Mouse (Mus musculus): ENCODE results near the gene Zfp692. TPM values are rescaled to one million over a fixed set of nuclear protein-coding genes. Genes with fewer than 3 reads are reported as not detected.

Gene Zfp692
- polyA plus RNA-seq, 1 experiment from 2014 or later = 13.1 TPM

GRCm38 (mm10) chr11:58275756-58276155 lies 31.1 kb upstream of the Zfp692 start:
- Histone ChIP-seq H3K9ac (ENCODE audit: low read length) (no peak overlapping the region), H3K27ac (ENCODE audit: low read depth, low read length) (no peak overlapping the region), H3K27me3 (replicated peaks; ENCODE audit: control insufficient read depth, insufficient read depth, low read length) (no peaks in the 10 kb centered on the region), H3K36me3 (ENCODE audit: control insufficient read depth, insufficient read depth, low read length) (no peaks in the 10 kb centered on the region), H3K4me3 (ENCODE audit: low read depth, low read length) (no peak overlapping the region), H3K4me1 (ENCODE audit: control insufficient read depth, insufficient read depth, low read length) (no peaks in the 10 kb centered on the region), H3K4me2 (ENCODE audit: low read length) (no peak overlapping the region), H3K9me3 (replicated peaks; ENCODE audit: control insufficient read depth, low read length) (no peaks in the 10 kb centered on the region)
- DNase-seq (ENCODE audit: low spot score) = no peak
- 89% methylated on average over 4 of the region's 4 CpGs for WGBS
- ATAC-seq = no peak

GRCm38 (mm10) chr11:58281970-58282496 lies 24.8 kb upstream of the Zfp692 start:
- DNase-seq (ENCODE audit: low spot score) = no peak
- WGBS = 89% methylated on average over 13 of the region's 13 CpGs
- H3K4me1 ChIP-seq (ENCODE audit: control insufficient read depth, insufficient read depth, low read length) = no peaks in the 10 kb centered on the region
- no peak overlapping the region for H3K4me3 ChIP-seq (ENCODE audit: low read depth, low read length)
- no peaks in the 10 kb centered on the region for H3K27me3 ChIP-seq (replicated peaks; ENCODE audit: control insufficient read depth, insufficient read depth, low read length)
- H3K4me2 ChIP-seq (ENCODE audit: low read length) = no peak overlapping the region
- no peak overlapping the region for H3K27ac ChIP-seq (ENCODE audit: low read depth, low read length)
- H3K9me3 ChIP-seq (replicated peaks; ENCODE audit: control insufficient read depth, low read length) = no peaks in the 10 kb centered on the region
- H3K9ac ChIP-seq (ENCODE audit: low read length) = no peak overlapping the region
- H3K36me3 ChIP-seq (ENCODE audit: control insufficient read depth, insufficient read depth, low read length) = no peaks in the 10 kb centered on the region
- ATAC-seq = no peak

DNA sequence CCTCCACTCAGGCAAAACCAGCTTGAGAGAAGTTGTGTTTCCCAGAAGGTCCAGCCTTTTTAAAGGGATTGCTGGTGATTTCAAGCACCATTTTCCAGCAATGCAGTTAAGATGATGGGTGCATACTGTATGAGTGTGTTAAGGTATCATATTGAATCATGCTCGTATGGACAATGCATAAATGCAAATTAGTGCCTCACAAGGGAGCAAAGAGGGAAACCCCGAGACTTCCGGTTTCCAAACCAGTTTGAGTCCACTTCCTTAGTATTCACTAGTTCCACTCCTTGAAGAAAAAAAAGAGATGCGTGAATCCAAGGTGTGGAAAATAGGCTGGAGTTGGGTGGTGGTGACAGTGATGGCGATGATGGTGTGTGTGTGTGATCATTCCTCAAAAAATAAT lies 24.4 kb upstream of the Zfp692 start:
- DNase-seq (ENCODE audit: low spot score) (no peak), ATAC-seq (no peak)
- Histone ChIP-seq H3K9me3 (replicated peaks; ENCODE audit: control insufficient read depth, low read length) (no peaks in the 10 kb centered on the region), H3K9ac (ENCODE audit: low read length) (no peak overlapping the region), H3K36me3 (ENCODE audit: control insufficient read depth, insufficient read depth, low read length) (no peaks in the 10 kb centered on the region), H3K27ac (ENCODE audit: low read depth, low read length) (no peak overlapping the region), H3K4me1 (ENCODE audit: control insufficient read depth, insufficient read depth, low read length) (no peaks in the 10 kb centered on the region), H3K4me3 (ENCODE audit: low read depth, low read length) (no peak overlapping the region), H3K27me3 (replicated peaks; ENCODE audit: control insufficient read depth, insufficient read depth, low read length) (no peaks in the 10 kb centered on the region), H3K4me2 (ENCODE audit: low read length) (no peak overlapping the region)
- 91% methylated on average over 5 of the region's 5 CpGs for WGBS

DNA sequence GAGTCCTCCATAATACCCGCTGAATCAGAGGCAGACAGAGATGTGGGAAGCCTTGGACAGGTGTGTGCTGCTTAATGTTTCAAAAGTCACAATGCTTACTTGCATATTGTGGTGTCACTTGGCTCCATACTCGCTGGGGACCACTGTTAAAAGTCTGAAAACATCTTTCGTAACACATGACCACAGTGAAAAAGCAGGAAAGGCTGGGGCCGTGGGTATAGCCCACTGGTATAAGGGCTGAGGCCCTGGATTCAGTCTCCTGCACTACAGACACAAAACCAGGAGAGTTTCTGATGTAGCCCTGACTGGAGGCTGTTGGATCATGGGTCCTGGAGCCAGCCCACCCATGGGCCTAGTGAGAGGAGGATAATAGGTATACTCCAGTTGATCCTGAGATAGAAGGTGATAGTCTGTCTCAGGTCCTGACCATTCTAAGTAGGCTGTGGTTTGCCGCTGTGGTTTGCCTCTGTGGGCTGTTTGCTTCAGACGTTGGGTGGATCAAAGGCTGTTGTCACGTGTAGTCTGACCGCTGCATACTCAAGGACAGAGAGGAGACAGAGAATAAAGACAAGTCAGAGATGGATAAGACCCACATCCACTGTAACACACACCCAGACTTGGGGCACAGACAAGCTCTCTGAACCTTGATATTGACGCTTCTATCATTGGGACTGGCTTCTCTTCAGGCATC lies 16.7 kb upstream of the Zfp692 start:
- no peak overlapping the region for H3K27ac ChIP-seq (ENCODE audit: low read depth, low read length)
- H3K4me2 ChIP-seq (ENCODE audit: low read length) = no peak overlapping the region
- H3K4me1 ChIP-seq (ENCODE audit: control insufficient read depth, insufficient read depth, low read length) = no peaks in the 10 kb centered on the region
- no peaks in the 10 kb centered on the region for H3K27me3 ChIP-seq (replicated peaks; ENCODE audit: control insufficient read depth, insufficient read depth, low read length)
- WGBS = 77% methylated on average over 9 of the region's 9 CpGs
- no peaks in the 10 kb centered on the region for H3K9me3 ChIP-seq (replicated peaks; ENCODE audit: control insufficient read depth, low read length)
- H3K4me3 ChIP-seq (ENCODE audit: low read depth, low read length) = no peak overlapping the region
- DNase-seq (ENCODE audit: low spot score) (no peak), ATAC-seq (no peak)
- H3K36me3 ChIP-seq (ENCODE audit: control insufficient read depth, insufficient read depth, low read length) = no peaks in the 10 kb centered on the region
- H3K9ac ChIP-seq (ENCODE audit: low read length) = no peak overlapping the region

DNA sequence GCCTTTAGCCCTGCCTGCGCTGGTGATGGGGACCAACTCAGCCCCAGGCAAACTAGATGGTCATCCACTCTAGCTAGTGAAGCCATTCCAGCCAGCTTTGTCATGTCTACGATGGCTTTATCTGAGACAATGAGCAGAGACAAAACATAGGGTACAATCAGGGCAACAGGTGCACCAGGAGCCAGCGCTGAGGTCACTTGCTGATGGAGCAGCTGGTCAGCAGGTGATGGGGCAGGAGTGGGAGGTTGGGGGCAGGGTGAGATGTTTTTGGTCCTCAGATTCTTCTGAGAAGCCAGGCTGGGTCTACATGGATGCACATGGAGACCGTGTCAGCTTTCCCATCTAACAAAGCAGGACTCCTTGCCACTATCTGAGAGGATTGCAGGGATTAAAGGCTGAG lies 16.1 kb upstream of the Zfp692 start:
- DNase-seq (ENCODE audit: low spot score) = no peak

DNA sequence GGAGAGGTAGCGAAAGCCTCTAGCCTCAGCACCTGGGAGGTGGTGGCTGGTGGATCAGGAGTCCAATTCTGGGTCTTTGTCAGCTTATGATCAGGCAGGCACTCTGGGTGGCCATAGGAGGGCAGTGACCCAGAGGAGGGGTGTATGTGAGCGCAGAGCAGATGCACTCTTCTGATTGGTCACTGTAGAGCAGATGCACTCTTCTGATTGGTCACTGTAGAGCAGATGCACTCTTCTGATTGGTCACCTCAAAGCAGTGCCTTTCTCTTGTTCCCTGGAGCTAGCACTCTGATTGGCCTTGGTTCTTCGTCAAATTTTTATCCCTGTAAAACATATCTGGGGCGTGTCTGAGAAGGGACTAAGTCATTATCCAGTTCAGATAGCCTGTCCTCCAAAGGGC lies 14.1 kb upstream of the Zfp692 start:
- no peak overlapping the region for H3K4me2 ChIP-seq (ENCODE audit: low read length)
- WGBS = 63% methylated on average over 4 of the region's 4 CpGs
- no peaks in the 10 kb centered on the region for H3K27me3 ChIP-seq (replicated peaks; ENCODE audit: control insufficient read depth, insufficient read depth, low read length)
- H3K9ac ChIP-seq (ENCODE audit: low read length) = no peak overlapping the region
- no peaks in the 10 kb centered on the region for H3K9me3 ChIP-seq (replicated peaks; ENCODE audit: control insufficient read depth, low read length)
- H3K4me1 ChIP-seq (ENCODE audit: control insufficient read depth, insufficient read depth, low read length) = no peaks in the 10 kb centered on the region
- ATAC-seq (no peak), DNase-seq (ENCODE audit: low spot score) (no peak)
- H3K4me3 ChIP-seq (ENCODE audit: low read depth, low read length) = no peak overlapping the region
- H3K27ac ChIP-seq (ENCODE audit: low read depth, low read length) = no peak overlapping the region
- no peaks in the 10 kb centered on the region for H3K36me3 ChIP-seq (ENCODE audit: control insufficient read depth, insufficient read depth, low read length)

More for the DNA sequence above, 16.1 kb upstream of the Zfp692 start:
- Histone ChIP-seq H3K9ac (ENCODE audit: low read length) (no peak overlapping the region), H3K36me3 (ENCODE audit: control insufficient read depth, insufficient read depth, low read length) (no peaks in the 10 kb centered on the region), H3K27me3 (replicated peaks; ENCODE audit: control insufficient read depth, insufficient read depth, low read length) (no peaks in the 10 kb centered on the region), H3K4me3 (ENCODE audit: low read depth, low read length) (no peak overlapping the region), H3K9me3 (replicated peaks; ENCODE audit: control insufficient read depth, low read length) (no peaks in the 10 kb centered on the region), H3K4me2 (ENCODE audit: low read length) (no peak overlapping the region), H3K4me1 (ENCODE audit: control insufficient read depth, insufficient read depth, low read length) (no peaks in the 10 kb centered on the region), H3K27ac (ENCODE audit: low read depth, low read length) (no peak overlapping the region)
- no peak for ATAC-seq
- WGBS = 83% methylated on average over 4 of the region's 4 CpGs

GRCm38 (mm10) chr11:58297396-58297795 lies 9.5 kb upstream of the Zfp692 start:
- ATAC-seq = no peak

DNA sequence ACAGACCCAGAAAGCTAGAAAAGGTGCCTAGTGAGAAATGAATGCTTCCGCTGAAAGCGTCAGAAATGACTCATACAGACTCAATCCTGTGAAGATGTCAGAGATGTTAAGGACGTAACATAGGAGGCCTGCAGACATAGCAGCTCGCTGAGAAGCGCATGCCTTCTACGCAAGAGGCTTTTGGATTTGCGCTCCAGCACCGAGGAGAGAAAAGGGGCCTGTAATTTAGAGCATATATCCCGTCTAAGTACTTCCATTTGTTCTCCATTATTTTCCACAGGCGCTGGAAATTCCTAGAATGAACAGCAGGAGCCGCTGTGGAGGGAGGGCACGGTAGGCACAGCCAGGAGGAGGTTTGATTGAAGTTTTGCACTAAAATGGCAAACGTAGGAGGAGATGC lies 5.8 kb upstream of the Zfp692 start:
- peak; percentile 81 for DNase-seq (ENCODE audit: low spot score)
- Histone ChIP-seq H3K27ac (ENCODE audit: low read depth, low read length) (0 out of 2 replicates have a peak overlapping the region, but pooled peaks have one; percentile 58), H3K4me1 (ENCODE audit: control insufficient read depth, insufficient read depth, low read length) (peaks cover 4% of the 10 kb centered on the region; the same call in 1 of the 2 replicates), H3K27me3 (replicated peaks; ENCODE audit: control insufficient read depth, insufficient read depth, low read length) (no peaks in the 10 kb centered on the region), H3K36me3 (ENCODE audit: control insufficient read depth, insufficient read depth, low read length) (no peaks in the 10 kb centered on the region), H3K4me2 (ENCODE audit: low read length) (peak overlapping the region; percentile 62), H3K9ac (ENCODE audit: low read length) (peak overlapping the region; percentile 43), H3K4me3 (ENCODE audit: low read depth, low read length) (peak overlapping the region; percentile 57), H3K9me3 (replicated peaks; ENCODE audit: control insufficient read depth, low read length) (no peaks in the 10 kb centered on the region)
- WGBS = 13% methylated on average over 13 of the region's 13 CpGs
- peak; percentile 33 for ATAC-seq

More at GRCm38 (mm10) chr11:58297396-58297795, 9.5 kb upstream of the Zfp692 start:
- Histone ChIP-seq H3K27ac (ENCODE audit: low read depth, low read length) (no peak overlapping the region), H3K36me3 (ENCODE audit: control insufficient read depth, insufficient read depth, low read length) (no peaks in the 10 kb centered on the region), H3K4me3 (ENCODE audit: low read depth, low read length) (no peak overlapping the region), H3K4me1 (ENCODE audit: control insufficient read depth, insufficient read depth, low read length) (no peaks in the 10 kb centered on the region), H3K9ac (ENCODE audit: low read length) (no peak overlapping the region), H3K4me2 (ENCODE audit: low read length) (no peak overlapping the region), H3K27me3 (replicated peaks; ENCODE audit: control insufficient read depth, insufficient read depth, low read length) (no peaks in the 10 kb centered on the region), H3K9me3 (replicated peaks; ENCODE audit: control insufficient read depth, low read length) (no peaks in the 10 kb centered on the region)
- WGBS = 26% methylated on average over 6 of the region's 6 CpGs
- DNase-seq (ENCODE audit: low spot score) = no peak

All from forebrain, embryonic 14.5 days (tissue).